Mouse (Mus musculus) neural tube, embryonic 11.5 days (tissue): ENCODE measurements around the gene Ggnbp2. TPM values are rescaled to one million over a fixed set of nuclear protein-coding genes. Genes with fewer than 3 reads are reported as not detected.

Experiments used
- ATAC-seq: fragments of 200-750 bp; cut with Nextera tagmentation; 2 replicates; pipeline ENCODE4 v1.8.0; 2017; ENCODE audit warnings: moderate number of reproducible peaks, mild to moderate bottlenecking, moderate TSS enrichment, moderate library complexity; ENCODE audit not compliant: insufficient read depth, low FRiP score, low TSS enrichment
- DNase-seq: peaks from one replicate; pipeline ENCODE4 v3.0.0-alpha.2; 2015; ENCODE audit warnings: low spot score
- H3K27ac ChIP-seq: fragments of 300-500 bp; sonication (generic); 2 replicates; pipeline ENCODE4 v1.5.1; 2014; ENCODE audit warnings: low read depth, mild to moderate bottlenecking, low read length
- H3K27me3 ChIP-seq: fragments of 300-500 bp; sonication (generic); 2 replicates; pipeline ENCODE4 v1.6.1; 2014; ENCODE audit warnings: mild to moderate bottlenecking, low read length, mixed read lengths; ENCODE audit not compliant: control insufficient read depth, insufficient read depth
- H3K36me3 ChIP-seq: fragments of 300-500 bp; sonication (generic); 2 replicates; pipeline ENCODE4 v1.6.1; 2014; ENCODE audit warnings: mild to moderate bottlenecking, low read length, moderate library complexity, mixed read lengths; ENCODE audit not compliant: control insufficient read depth, insufficient read depth
- H3K4me1 ChIP-seq: fragments of 300-500 bp; sonication (generic); 2 replicates; pipeline ENCODE4 v1.6.1; 2014; ENCODE audit warnings: low read length, mixed read lengths; ENCODE audit not compliant: control insufficient read depth, insufficient read depth
- H3K4me2 ChIP-seq: fragments of 300-500 bp; sonication (generic); 2 replicates; pipeline ENCODE4 v1.6.1; 2014; ENCODE audit warnings: low read depth, mild to moderate bottlenecking, moderate library complexity
- H3K4me3 ChIP-seq: fragments of 300-500 bp; sonication (generic); 2 replicates; pipeline ENCODE4 v1.5.1; 2014; ENCODE audit warnings: low read depth, low read length
- H3K9ac ChIP-seq: fragments of 300-500 bp; sonication (generic); 2 replicates; pipeline ENCODE4 v1.6.1; 2014; ENCODE audit warnings: mild to moderate bottlenecking, low read length
- H3K9me3 ChIP-seq: fragments of 300-500 bp; sonication (generic); 2 replicates; pipeline ENCODE4 v1.6.1; 2016; ENCODE audit warnings: low read length; ENCODE audit not compliant: control insufficient read depth
- WGBS: fragments of 180-500 bp; shearing (Covaris S2); extraction: QIAGEN DNeasy Blood & Tissue Kit; methylation state at CpG from one replicate; pipeline ENCODE4 v1.1.7; 2014; 5-methylcytosine and 5-hydroxymethylcytosine counted together
- polyA plus RNA-seq: library from polyadenylated mRNA; unstranded; fragments of >200 nt; fragmentation: Nextera tagmentation; extraction: Ambion mirVana; gene quantifications from 2 replicates; pipeline ENCODE4 v1.2.1, GENCODE M21; 2014

The Ggnbp2 gene
- 71.1 and 73.7 TPM in 2 replicates for polyA plus RNA-seq

GRCm38 (mm10) chr11:84870337-84871043 lies at the start of gene Ggnbp2:
Gene Ggnbp2 (minus strand): TSS chr11:84870817.
- ATAC-seq: peak; percentile 86

DNA sequence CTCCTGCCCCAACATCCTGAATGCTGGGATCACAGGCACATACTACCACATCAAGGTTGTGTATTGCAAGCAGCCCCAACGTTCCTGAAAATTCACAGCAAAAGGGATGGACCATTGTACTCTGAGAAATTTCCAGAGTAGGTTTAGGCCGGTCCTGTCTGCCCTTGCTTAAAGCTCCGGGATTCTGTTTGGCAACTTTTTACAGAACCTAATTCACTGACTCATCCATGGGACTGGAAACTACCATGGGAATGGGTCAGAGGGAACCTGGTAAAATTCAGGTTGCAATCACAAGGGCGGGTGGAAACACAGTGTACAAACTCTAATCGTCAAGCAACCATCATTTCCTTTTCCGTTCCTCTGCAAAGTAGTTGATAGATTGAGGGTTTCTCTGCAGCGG lies 49.3 kb upstream of the Ggnbp2 start:
- no peaks in the 10 kb centered on the region; the same call in 1 of the 2 replicates for H3K4me1 ChIP-seq
- no peak for ATAC-seq
- H3K4me2 ChIP-seq: no peak overlapping the region
- H3K9ac ChIP-seq: no peak overlapping the region
- no peaks in the 10 kb centered on the region for H3K36me3 ChIP-seq
- WGBS: 76% methylated on average over 7 of the region's 7 CpGs
- no peaks in the 10 kb centered on the region for H3K9me3 ChIP-seq
- DNase-seq: no peak
- H3K27ac ChIP-seq: no peak overlapping the region
- no peaks in the 10 kb centered on the region for H3K27me3 ChIP-seq
- H3K4me3 ChIP-seq: no peak overlapping the region

More at GRCm38 (mm10) chr11:84870337-84871043, at the start of gene Ggnbp2:
- peak; percentile 92 for DNase-seq
- peak within 1 kb of the TSS; percentile 82 for H3K4me2 ChIP-seq
- H3K36me3 ChIP-seq: no peaks in the 10 kb centered on the region
- H3K4me3 ChIP-seq: peak within 1 kb of the TSS; percentile 89
- WGBS: under 1% methylated on average over 47 of the region's 62 CpGs
- H3K27ac ChIP-seq: peak within 1 kb of the TSS; percentile 98
- H3K9ac ChIP-seq: peak within 1 kb of the TSS; percentile 91
- no peaks in the 10 kb centered on the region for H3K27me3 ChIP-seq
- H3K4me1 ChIP-seq: peaks cover 7% of the 10 kb centered on the region
- no peaks in the 10 kb centered on the region for H3K9me3 ChIP-seq

DNA sequence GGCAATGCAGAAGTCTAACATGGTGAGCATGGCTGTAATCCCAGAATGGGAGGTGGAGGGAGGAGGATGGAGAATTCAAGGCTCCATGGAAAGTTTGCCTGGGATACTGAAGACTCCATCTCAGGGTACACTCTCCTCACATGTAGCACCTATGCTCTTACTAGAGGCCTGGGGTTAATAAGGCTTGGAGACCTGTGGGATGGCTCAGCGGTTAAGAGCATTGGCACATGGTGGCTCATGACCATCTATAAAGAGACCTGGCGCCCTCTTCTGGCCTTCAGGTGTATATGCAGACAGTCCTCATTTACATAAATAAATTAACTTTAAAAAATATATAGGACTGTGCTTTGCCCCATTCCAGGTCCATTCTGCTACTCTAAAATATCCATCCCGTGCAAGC lies 48.7 kb upstream of the Ggnbp2 start:
- WGBS: 35% methylated on average over 3 of the region's 3 CpGs
- Histone ChIP-seq H3K9ac (no peak overlapping the region), H3K27ac (no peak overlapping the region), H3K4me3 (no peak overlapping the region), H3K9me3 (no peaks in the 10 kb centered on the region), H3K4me2 (no peak overlapping the region), H3K27me3 (no peaks in the 10 kb centered on the region), H3K36me3 (no peaks in the 10 kb centered on the region), H3K4me1 (peaks cover 2% of the 10 kb centered on the region; the same call in 1 of the 2 replicates)
- ATAC-seq (no peak), DNase-seq (peak; percentile 41)

DNA sequence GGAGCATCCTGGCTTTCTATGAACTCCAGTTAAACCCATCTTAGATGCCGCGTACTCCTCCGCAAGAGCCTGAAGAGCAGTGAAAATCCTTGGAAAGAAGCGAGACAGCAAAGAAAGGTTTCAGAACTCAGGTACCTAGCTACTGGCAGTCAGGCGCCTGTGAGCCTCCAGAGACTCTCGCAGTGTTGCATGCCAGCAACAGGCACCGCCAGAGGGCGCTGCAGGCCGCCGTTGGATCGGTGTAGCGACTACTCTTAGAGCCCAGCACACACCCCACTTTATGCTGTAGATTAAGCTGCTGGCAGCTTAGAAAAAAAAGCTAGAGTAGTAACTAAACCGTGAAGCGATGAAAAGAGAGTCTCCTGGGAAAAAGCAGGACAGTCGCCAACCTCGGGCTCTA lies 47.8 kb upstream of the Ggnbp2 start:
- peak; percentile 90 for DNase-seq
- no peaks in the 10 kb centered on the region; the same call in 1 of the 2 replicates for H3K36me3 ChIP-seq
- peaks cover 2% of the 10 kb centered on the region; the same call in 1 of the 2 replicates for H3K4me1 ChIP-seq
- no peak overlapping the region for H3K4me3 ChIP-seq
- 7% methylated on average over 16 of the region's 16 CpGs for WGBS
- H3K4me2 ChIP-seq: peak overlapping the region; percentile 22; the same call in 1 of the 2 replicates
- no peaks in the 10 kb centered on the region for H3K9me3 ChIP-seq
- H3K9ac ChIP-seq: no peak overlapping the region
- ATAC-seq: no peak
- no peaks in the 10 kb centered on the region for H3K27me3 ChIP-seq
- H3K27ac ChIP-seq: no peak overlapping the region

DNA sequence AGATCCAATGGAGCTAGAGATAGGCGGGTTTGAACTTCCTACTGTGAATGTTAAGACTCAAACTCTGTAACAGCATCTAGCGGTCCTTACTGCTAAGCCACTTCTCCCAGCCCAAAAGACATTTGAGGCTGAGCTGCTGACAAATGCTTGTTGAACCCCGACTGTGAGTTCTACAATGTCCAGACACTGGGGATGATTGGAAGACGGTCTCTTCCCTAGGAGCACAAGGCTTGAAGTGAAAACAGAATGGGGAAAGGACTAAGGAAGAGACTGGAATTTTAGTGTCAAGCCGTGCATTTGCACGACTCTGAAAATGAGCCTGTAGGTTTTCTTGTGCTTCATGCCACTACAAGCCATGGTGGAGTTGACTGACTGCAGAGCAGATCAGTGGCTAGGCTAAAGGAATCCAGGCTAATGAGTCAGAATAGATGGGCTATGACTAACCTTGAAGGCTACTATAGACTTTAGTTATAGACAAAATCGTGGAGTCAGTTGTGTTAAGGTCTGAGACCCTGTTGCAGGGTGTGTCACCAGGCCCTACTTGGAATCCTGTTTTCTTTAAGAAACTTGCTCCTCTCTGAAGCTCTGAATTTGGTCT lies 46.2 kb upstream of the Ggnbp2 start:
- Histone ChIP-seq H3K4me3 (peak overlapping the region; percentile 88), H3K9ac (peak overlapping the region; percentile 35), H3K9me3 (no peaks in the 10 kb centered on the region), H3K27me3 (no peaks in the 10 kb centered on the region), H3K4me1 (peaks cover 2% of the 10 kb centered on the region; the same call in 1 of the 2 replicates), H3K27ac (no peak overlapping the region), H3K4me2 (peak overlapping the region; percentile 48), H3K36me3 (no peaks in the 10 kb centered on the region; the same call in 1 of the 2 replicates)
- DNase-seq: no peak
- 62% methylated on average over 7 of the region's 7 CpGs for whole genome bisulfite sequencing
- ATAC-seq: no peak

DNA sequence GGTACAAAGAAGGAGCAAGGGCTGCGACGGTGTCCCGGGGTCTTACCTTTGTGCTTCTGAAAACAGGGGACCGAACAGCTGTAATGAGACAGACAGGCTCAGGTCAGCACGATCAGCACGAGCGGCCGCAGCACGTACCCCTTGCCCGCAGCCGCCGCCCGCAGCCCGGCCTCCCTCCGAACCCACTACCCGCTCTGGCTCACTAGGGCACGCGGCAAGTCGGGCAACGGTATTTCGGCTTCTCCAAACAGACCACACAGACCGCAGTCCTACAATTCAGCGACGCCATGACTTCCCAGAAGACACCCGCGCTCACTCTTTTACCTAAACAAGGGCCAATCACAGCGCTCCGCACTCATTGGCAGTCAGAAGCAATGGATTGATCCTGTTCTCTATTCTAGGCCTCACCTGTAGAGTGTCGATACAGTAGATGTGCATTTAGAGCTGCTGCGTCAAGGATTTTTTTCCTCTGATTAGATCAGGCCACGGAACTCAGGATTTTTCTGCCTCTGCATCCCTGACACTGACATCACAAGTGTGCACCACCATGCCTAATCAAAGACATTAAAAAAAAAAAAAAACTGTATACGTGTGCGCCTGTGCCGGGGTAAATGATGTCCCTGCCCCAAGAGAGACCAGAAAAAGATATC lies 45.6 kb upstream of the Ggnbp2 start, which contains the start of gene Znhit3:
Gene Znhit3 (minus strand): TSS at position 314 of the 650 bp plus-strand sequence.
- H3K9me3 ChIP-seq: no peaks in the 10 kb centered on the region
- ATAC-seq (peak; percentile 67), DNase-seq (peak; percentile 83)
- peak within 1 kb of the TSS; percentile 78 for H3K9ac ChIP-seq
- H3K4me1 ChIP-seq: peaks cover 2% of the 10 kb centered on the region; the same call in 1 of the 2 replicates
- H3K27ac ChIP-seq: 0 out of 2 replicates have a peak within 1 kb of the TSS, but pooled peaks have one; percentile 53
- H3K4me2 ChIP-seq: peak within 1 kb of the TSS; percentile 48
- peaks cover 2% of the 10 kb centered on the region for H3K36me3 ChIP-seq
- peak within 1 kb of the TSS; percentile 88 for H3K4me3 ChIP-seq
- no peaks in the 10 kb centered on the region for H3K27me3 ChIP-seq
- WGBS: 3% methylated on average over 34 of the region's 34 CpGs

DNA sequence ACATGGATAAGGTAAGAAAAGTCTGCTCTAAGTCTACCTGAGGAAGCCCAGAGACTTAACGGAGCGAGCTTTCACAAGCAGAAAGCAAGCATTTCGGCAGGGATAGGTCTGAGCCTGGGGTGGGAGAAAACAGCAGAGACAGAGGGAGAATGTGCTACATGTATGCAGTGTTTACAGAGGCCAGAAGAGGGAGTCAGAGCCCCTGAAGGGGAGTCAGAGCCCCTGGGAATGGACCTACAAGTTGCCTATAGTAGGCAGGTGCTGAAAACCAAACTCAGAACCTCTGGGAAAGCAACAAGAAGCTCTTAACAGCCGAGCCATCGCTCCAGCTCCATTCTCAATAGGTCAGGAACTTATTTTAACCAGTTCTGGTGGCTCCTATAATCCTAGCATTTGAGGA lies 44.1 kb upstream of the Ggnbp2 start:
- H3K4me2 ChIP-seq: no peak overlapping the region; the same call in 1 of the 2 replicates

GRCm38 (mm10) chr11:84910411-84910810 lies 39.8 kb upstream of the Ggnbp2 start:
- Histone ChIP-seq H3K27ac (no peak overlapping the region), H3K4me1 (peaks cover 2% of the 10 kb centered on the region; the same call in 1 of the 2 replicates), H3K36me3 (peaks cover 16% of the 10 kb centered on the region), H3K9ac (no peak overlapping the region), H3K9me3 (no peaks in the 10 kb centered on the region), H3K27me3 (no peaks in the 10 kb centered on the region), H3K4me3 (no peak overlapping the region), H3K4me2 (no peak overlapping the region)
- no peak for ATAC-seq
- WGBS: 91% methylated on average over 4 of the region's 4 CpGs
- no peak for DNase-seq

More for the DNA sequence above, 44.1 kb upstream of the Ggnbp2 start:
- H3K4me1 ChIP-seq: peaks cover 2% of the 10 kb centered on the region; the same call in 1 of the 2 replicates
- DNase-seq (no peak), ATAC-seq (no peak)
- H3K36me3 ChIP-seq: peaks cover 8% of the 10 kb centered on the region
- H3K4me3 ChIP-seq: no peak overlapping the region
- no peak overlapping the region for H3K9ac ChIP-seq
- H3K9me3 ChIP-seq: no peaks in the 10 kb centered on the region
- H3K27ac ChIP-seq: no peak overlapping the region
- H3K27me3 ChIP-seq: no peaks in the 10 kb centered on the region
- 83% methylated on average over 5 of the region's 5 CpGs for WGBS
